Mouse (Mus musculus): ENCODE measurements around the gene Creb5. TPM values are rescaled to one million over a fixed set of nuclear protein-coding genes. Genes with fewer than 3 reads are reported as not detected.
A peak's percentile ranks its signal among the peaks of the same experiment; 100 is the strongest.

The Creb5 gene
- polyA plus RNA-seq, 1 experiment from 2014 or later: 5.4 TPM

- TF ChIP-seq CTCF (IDR thresholded peaks at IDR 0.05) (no peak), EP300 (IDR thresholded peaks at IDR 0.05) (no peak)
Measured at GRCm38 (mm10) chr6:53574097-53574496, 287.0 kb downstream of the Creb5 start.

GRCm38 (mm10) chr6:53575191-53575590 is 288.1 kb downstream of the Creb5 start:
- no peak overlapping the region for H3K4me3 ChIP-seq (ENCODE audit: low read depth, low read length)
- no peaks in the 10 kb centered on the region for H3K9me3 ChIP-seq (ENCODE audit: low read length)
- TF ChIP-seq CTCF (IDR thresholded peaks at IDR 0.05) (no peak), EP300 (IDR thresholded peaks at IDR 0.05) (no peak)
- H3K9ac ChIP-seq (replicated peaks; ENCODE audit: low read depth): no peak overlapping the region
- H3K27me3 ChIP-seq (replicated peaks; ENCODE audit: insufficient read depth, low read length): no peaks in the 10 kb centered on the region
- H3K27ac ChIP-seq (ENCODE audit: low read length): no peak overlapping the region
- DNase-seq (ENCODE audit: low spot score) (no peak), ATAC-seq (no peak)
- peaks cover 9% of the 10 kb centered on the region; the same call in 1 of the 2 replicates for H3K4me1 ChIP-seq (ENCODE audit: insufficient read depth, low read depth, low read length)
- no peak overlapping the region for H3K4me2 ChIP-seq (replicated peaks; ENCODE audit: low read depth, low read length)
- 72% methylated on average over 4 of the region's 4 CpGs for WGBS
- no peaks in the 10 kb centered on the region for H3K36me3 ChIP-seq (ENCODE audit: insufficient read depth, low read length)

More at GRCm38 (mm10) chr6:53574097-53574496, 287.0 kb downstream of the Creb5 start:
- Histone ChIP-seq H3K4me2 (replicated peaks; ENCODE audit: low read depth, low read length) (peak overlapping the region; percentile 51), H3K27me3 (replicated peaks; ENCODE audit: insufficient read depth, low read length) (no peaks in the 10 kb centered on the region), H3K9me3 (ENCODE audit: low read length) (no peaks in the 10 kb centered on the region), H3K36me3 (ENCODE audit: insufficient read depth, low read length) (no peaks in the 10 kb centered on the region), H3K4me1 (ENCODE audit: insufficient read depth, low read depth, low read length) (peaks cover 9% of the 10 kb centered on the region; the same call in 1 of the 2 replicates), H3K9ac (replicated peaks; ENCODE audit: low read depth) (peak overlapping the region; percentile 27; the same call in 1 of the 2 replicates), H3K4me3 (ENCODE audit: low read depth, low read length) (peak overlapping the region; percentile 37), H3K27ac (ENCODE audit: low read length) (no peak overlapping the region)
- DNase-seq (ENCODE audit: low spot score) (no peak), ATAC-seq (no peak)
- WGBS: 42% methylated on average over 12 of the region's 12 CpGs

- ATAC-seq: no peak
- H3K9ac ChIP-seq (replicated peaks; ENCODE audit: low read depth): no peak overlapping the region
- no peaks in the 10 kb centered on the region for H3K36me3 ChIP-seq (ENCODE audit: insufficient read depth, low read length)
- no peak overlapping the region for H3K27ac ChIP-seq (ENCODE audit: low read length)
- peaks cover 9% of the 10 kb centered on the region; the same call in 1 of the 2 replicates for H3K4me1 ChIP-seq (ENCODE audit: insufficient read depth, low read depth, low read length)
- no peaks in the 10 kb centered on the region for H3K27me3 ChIP-seq (replicated peaks; ENCODE audit: insufficient read depth, low read length)
- H3K4me3 ChIP-seq (ENCODE audit: low read depth, low read length): no peak overlapping the region
- DNase-seq (ENCODE audit: low spot score): no peak
- TF ChIP-seq EP300 (IDR thresholded peaks at IDR 0.05) (no peak), CTCF (IDR thresholded peaks at IDR 0.05) (no peak)
- 92% methylated on average over 3 of the region's 3 CpGs for WGBS
- no peak overlapping the region for H3K4me2 ChIP-seq (replicated peaks; ENCODE audit: low read depth, low read length)
- no peaks in the 10 kb centered on the region for H3K9me3 ChIP-seq (ENCODE audit: low read length)
Measured at GRCm38 (mm10) chr6:53575836-53576235, 288.8 kb downstream of the Creb5 start.

GRCm38 (mm10) chr6:53576841-53577240 is 289.8 kb downstream of the Creb5 start:
- Histone ChIP-seq H3K4me1 (ENCODE audit: insufficient read depth, low read depth, low read length) (peaks cover 9% of the 10 kb centered on the region; the same call in 1 of the 2 replicates), H3K27ac (ENCODE audit: low read length) (no peak overlapping the region), H3K27me3 (replicated peaks; ENCODE audit: insufficient read depth, low read length) (no peaks in the 10 kb centered on the region), H3K9ac (replicated peaks; ENCODE audit: low read depth) (no peak overlapping the region), H3K4me2 (replicated peaks; ENCODE audit: low read depth, low read length) (no peak overlapping the region), H3K36me3 (ENCODE audit: insufficient read depth, low read length) (no peaks in the 10 kb centered on the region), H3K9me3 (ENCODE audit: low read length) (no peaks in the 10 kb centered on the region), H3K4me3 (ENCODE audit: low read depth, low read length) (no peak overlapping the region)
- WGBS: 86% methylated on average over 6 of the region's 6 CpGs
- ATAC-seq (no peak), DNase-seq (ENCODE audit: low spot score) (no peak)
- TF ChIP-seq EP300 (IDR thresholded peaks at IDR 0.05): no peak

GRCm38 (mm10) chr6:53577776-53578175 is 290.7 kb downstream of the Creb5 start:
- no peak overlapping the region for H3K27ac ChIP-seq (ENCODE audit: low read length)
- no peak overlapping the region for H3K9ac ChIP-seq (replicated peaks; ENCODE audit: low read depth)
- H3K4me3 ChIP-seq (ENCODE audit: low read depth, low read length): no peak overlapping the region
- H3K27me3 ChIP-seq (replicated peaks; ENCODE audit: insufficient read depth, low read length): no peaks in the 10 kb centered on the region
- H3K4me1 ChIP-seq (ENCODE audit: insufficient read depth, low read depth, low read length): peaks cover 2% of the 10 kb centered on the region; the same call in 1 of the 2 replicates
- no peak for TF ChIP-seq CTCF (IDR thresholded peaks at IDR 0.05)
- no peak for TF ChIP-seq EP300 (IDR thresholded peaks at IDR 0.05)
- ATAC-seq: no peak
- no peak for DNase-seq (ENCODE audit: low spot score)
- 69% methylated on average over 3 of the region's 3 CpGs for WGBS
- no peaks in the 10 kb centered on the region for H3K36me3 ChIP-seq (ENCODE audit: insufficient read depth, low read length)
- no peaks in the 10 kb centered on the region for H3K9me3 ChIP-seq (ENCODE audit: low read length)
- H3K4me2 ChIP-seq (replicated peaks; ENCODE audit: low read depth, low read length): no peak overlapping the region

GRCm38 (mm10) chr6:53580346-53580745 is 293.3 kb downstream of the Creb5 start:
- Histone ChIP-seq H3K4me1 (ENCODE audit: insufficient read depth, low read depth, low read length) (0 out of 2 replicates have a peak, but pooled peaks cover 3% of the 10 kb centered on the region), H3K9me3 (ENCODE audit: low read length) (no peaks in the 10 kb centered on the region), H3K36me3 (ENCODE audit: insufficient read depth, low read length) (no peaks in the 10 kb centered on the region), H3K27me3 (replicated peaks; ENCODE audit: insufficient read depth, low read length) (no peaks in the 10 kb centered on the region), H3K4me3 (ENCODE audit: low read depth, low read length) (no peak overlapping the region), H3K9ac (replicated peaks; ENCODE audit: low read depth) (no peak overlapping the region), H3K27ac (ENCODE audit: low read length) (no peak overlapping the region), H3K4me2 (replicated peaks; ENCODE audit: low read depth, low read length) (no peak overlapping the region)
- TF ChIP-seq EP300 (IDR thresholded peaks at IDR 0.05) (no peak), CTCF (IDR thresholded peaks at IDR 0.05) (no peak)
- DNase-seq (ENCODE audit: low spot score): no peak
- no peak for ATAC-seq
- WGBS: 66% methylated on average over 7 of the region's 7 CpGs

All from lung, postnatal 0 days (tissue).